Mouse (Mus musculus) liver, adult (tissue): ENCODE measurements around the gene Zfp423.

Experiments used
- GATA4 ChIP-seq: IDR thresholded peaks from 2 replicates; pipeline ENCODE4 v1.6.1; 2014; ENCODE audit warnings: mild to moderate bottlenecking, low read length; ENCODE audit not compliant: insufficient replicate concordance

Gene Zfp423

DNA sequence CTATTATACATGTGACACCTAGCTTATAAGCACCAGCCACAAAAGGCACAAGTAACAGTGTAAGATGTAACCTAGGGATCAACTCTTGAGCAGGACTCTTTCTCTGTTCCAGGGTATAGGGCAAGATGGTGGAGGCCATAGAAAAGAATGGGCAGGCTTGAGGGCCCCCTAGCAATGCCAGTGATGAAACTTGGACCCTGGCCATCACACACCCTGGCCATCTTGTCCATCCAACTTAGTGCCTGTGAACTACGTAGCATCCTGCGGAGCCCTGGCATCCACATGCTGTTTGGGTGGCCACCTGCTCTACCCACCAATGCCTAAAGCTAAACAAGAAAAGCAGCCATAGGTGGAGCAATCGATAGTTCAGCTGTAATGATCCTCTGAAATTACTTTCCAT is 254.6 kb downstream of the Zfp423 start:
- no peak for TF ChIP-seq GATA4

DNA sequence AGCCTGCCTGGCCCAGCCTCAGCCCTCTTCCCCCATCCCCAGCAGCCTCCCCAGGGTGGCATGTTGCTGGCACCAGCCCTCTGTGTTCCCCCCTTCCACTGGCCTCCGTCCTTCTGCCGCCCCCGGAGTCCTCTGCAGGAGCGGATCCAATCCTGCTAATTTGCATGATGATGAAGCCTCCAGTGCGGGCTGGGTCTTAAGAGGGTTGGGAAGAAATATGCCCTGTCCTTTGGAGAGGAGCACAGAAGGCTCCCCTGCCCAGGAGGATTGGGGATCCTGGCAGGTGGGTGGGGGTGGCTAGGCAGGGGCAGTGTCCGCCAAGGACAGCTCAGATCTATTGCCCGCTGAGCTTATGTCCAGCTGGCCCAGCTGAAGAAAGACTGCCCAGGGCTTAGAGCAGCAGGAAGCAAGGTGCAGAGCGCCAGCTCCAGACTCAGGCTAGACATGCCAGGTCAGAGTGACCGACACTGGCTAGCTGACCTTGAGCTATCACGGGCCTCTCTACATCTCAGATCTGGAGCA is 256.5 kb downstream of the Zfp423 start:
- no peak for TF ChIP-seq GATA4

DNA sequence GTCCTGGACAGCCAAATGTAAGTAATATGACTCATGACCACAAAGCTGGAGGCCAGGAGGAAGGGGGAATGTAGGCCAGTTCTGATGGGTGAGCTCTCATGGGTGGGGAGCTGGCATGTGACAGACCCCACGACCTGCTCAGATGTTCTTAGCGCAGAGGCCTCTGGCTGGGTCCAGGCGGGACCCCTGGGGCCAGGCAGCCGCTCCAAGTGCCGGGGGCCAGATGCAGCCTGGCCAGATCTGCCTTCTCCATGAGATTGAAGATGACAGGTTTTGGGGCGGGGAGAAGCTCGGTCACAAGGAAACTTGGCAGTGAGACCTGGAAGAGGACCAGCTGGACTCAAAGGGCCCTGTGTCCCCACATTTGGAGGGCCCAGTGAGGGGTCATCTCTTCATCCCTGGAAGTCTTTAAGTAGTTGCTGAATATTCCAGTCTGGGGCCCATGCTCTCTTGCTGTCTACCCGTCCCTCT is 257.3 kb downstream of the Zfp423 start:
- TF ChIP-seq GATA4: no peak

DNA sequence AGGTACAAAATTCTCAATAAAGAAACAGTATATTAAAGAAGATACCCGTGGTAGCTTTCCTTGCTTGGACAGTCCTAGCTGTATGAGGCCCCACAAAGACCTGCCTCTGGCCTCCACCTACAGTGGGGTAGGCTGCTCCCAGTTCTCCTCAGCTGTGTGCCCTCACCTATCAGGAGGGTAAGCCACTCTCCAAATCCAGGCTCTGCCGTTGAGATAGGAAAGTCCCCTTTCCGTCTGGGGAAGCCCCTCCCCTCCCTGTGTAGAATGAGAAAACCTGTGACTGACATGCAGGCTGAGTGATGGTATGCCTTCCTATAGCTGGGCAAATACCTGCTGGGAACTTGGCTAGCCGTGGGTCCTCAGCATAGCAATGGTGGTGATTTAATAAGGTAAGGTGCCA is 257.8 kb downstream of the Zfp423 start:
- TF ChIP-seq GATA4: no peak

DNA sequence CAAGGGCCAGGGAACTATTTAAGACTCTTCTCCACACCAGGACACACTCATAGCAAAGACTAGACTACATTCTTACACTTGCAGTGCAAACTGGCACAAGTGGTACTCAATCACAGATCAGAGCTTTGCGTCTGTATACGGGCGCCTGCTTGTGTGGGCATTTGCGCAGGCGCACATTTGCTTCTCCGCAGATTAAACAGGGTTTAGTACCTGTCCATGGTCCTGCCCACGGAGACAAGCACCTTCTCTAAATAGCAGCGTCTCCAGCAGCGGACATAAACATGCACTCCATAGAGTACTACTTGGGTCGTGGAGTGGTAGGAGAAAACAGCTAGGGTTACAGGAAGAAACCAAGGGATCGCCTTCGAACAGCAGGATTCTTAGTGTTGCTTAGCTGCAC is 259.1 kb downstream of the Zfp423 start:
- no peak for TF ChIP-seq GATA4

DNA sequence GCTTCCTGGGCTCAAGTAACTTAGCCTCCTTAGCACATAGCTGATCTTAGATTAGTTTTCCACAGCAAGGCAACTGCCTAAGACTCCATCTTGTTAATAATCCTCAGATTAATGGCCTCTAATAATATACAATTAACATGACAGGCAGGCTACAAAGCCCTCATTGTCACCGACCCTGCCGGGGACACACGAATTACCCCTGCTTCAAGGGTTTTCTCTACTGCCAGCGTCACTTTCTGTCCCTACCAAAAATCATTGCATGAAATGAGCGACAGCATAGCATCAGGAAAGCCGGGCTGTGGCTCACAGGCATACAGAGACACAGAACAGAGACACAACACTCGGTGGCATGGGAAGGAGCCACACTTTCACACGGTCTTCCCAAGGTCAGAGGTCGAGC is 262.3 kb downstream of the Zfp423 start:
- TF ChIP-seq GATA4: no peak

DNA sequence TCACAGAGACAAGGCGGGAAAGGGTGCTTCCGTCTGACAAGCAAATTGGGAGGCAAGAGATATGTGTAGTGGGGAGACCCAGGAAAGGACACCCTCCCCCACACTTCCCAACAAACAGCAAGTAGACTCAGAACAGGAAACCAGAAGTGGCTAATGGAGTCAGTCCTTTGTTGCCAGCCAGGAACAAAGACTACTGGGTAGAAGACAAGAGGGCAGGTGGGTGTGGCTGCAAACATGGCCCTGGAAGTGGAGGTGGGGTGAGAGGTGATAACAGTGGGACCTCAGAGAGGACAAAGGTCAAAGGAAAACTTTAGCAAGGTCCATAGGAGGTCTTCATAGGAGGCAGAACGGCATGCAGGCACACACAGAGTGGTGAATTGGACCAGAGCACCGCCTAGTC is 265.7 kb downstream of the Zfp423 start:
- TF ChIP-seq GATA4: no peak

DNA sequence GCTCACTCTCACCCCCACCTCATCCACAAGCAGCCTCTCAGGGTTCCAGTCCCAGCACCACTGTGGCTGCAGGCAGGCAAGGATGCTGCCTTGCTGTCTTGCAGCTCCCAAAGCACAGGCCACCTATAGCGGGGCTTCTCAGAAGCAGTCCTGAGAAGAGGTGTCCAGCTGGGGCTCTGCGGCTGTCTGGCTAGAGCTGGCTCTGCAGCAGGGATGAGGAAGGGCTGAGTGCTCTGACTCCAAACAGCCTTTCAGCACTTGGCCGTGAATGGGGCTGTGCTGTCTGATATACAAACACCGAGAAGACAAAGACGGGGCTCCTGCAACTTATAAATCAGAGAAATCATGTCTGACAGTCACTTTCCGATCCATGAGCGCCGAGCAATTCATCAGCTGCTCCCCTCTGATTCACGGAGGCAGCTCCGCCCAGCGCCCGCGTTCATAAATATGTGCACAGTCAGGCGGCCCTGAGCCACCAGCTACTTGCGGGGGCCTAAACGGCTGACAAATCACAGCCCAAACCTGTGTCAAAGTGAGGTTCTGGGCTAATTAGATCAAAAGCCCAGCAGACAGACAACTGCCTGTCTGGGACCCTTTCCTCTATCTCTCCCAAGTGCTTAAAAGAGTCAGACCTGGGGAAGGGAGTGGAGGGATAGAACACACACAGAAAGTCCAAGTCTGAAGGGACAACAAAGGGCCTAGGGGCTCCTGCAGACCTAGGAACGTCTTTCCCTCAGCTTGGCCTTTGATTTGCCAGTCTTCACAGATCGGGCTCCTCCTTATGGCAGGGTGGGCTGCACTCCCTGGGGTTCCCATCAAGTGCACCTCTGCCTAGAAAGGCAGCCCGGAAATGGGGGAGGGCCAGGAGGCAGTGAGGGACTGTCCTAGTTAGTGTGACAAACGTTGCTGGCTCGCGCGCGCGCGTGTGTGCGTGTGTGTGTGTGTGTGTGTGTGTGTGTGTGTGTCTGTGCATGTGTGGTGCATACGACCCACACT is 269.0 kb downstream of the Zfp423 start:
- no peak for TF ChIP-seq GATA4

DNA sequence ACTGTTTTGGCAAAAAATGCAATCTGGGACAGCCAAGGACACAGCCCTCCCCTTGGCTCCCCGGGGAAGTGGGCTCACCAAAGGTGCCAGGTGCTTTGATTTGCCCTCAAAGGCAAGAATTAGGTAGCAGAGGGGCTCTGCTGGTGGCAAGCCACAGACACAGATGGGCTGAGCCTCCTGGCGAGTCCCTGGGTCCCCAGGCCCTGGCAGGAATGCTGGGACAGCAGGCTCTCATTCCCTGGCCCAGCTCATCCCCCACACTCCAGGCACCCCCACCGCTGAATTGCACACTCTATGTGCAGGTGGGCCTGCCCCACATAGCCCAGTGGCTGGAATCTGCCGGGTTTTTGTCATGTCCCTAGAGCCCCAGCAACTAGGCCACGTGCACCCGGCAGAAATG is 270.2 kb downstream of the Zfp423 start:
- no peak for TF ChIP-seq GATA4

DNA sequence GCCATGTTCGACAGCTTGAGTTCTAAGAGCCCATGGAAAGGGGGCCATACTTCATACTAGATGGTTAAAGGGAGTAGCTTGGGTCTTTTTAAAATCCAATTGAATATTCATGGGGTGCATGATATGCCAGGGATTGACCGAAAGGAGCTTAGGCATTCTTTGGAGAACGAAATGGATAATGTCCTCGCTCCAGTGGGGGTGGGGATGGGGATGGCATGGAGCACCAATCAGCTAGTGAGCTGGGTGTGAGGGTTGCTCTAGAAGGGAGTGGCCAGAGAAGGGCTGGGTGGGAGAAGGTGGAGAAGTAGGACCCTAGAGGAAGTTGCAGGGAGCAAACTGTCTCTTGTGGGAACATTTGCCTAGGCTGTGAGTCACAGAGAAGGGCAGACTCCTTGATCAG is 271.0 kb downstream of the Zfp423 start:
- no peak for TF ChIP-seq GATA4

DNA sequence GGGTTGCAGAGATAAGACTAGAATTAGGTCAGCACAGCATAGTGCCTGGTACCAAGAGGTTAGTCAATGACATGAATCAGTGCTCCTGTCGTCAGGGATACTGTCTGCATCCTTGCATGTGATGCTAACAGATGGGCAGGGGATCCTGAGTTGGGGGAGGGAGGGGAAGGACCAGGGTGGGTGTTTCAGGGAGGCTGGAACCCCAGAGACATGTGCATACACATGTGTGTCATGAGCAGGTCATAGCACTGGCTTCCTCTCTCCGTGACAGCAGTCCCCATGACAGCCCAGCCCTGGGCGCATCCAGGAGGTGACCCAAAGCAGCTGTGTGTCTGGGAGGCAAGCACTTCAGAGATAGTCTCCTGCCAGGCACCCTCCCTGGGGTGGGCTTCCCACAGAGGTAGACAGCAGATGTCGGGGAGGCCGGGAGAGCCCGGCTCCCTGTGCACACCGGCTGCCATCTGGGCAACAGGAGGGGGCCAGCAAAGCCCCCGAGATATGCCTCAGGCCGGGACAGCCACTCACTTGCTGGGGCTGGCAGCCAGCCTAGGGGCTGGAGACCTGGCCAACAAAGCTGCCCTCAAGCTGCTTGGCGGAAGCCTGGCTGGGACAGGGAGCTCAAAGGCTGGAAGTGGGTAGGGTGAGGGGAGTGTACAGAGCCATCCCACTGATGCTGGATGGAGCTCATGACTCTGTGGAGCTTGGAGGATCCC is 272.3 kb downstream of the Zfp423 start:
- no peak for TF ChIP-seq GATA4

DNA sequence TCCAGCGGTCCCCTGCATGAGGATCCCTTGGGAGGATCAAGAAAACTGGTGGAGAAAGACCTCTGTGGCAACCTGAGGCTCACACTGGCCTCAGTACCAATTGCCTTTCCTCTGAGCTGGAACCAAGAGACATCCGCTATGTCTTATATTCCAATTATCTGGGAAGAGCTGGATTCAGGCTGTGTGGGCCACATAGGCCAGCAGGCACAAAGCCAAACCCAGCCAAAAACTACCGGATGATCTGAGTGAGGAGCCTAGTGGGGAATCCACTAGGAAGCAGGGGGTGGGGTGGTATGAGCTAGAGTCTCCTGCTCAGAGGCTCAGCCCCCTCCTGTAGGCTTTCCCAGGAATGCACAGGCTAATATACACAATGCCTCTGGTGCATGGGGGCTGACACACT is 273.4 kb downstream of the Zfp423 start:
- no peak for TF ChIP-seq GATA4

DNA sequence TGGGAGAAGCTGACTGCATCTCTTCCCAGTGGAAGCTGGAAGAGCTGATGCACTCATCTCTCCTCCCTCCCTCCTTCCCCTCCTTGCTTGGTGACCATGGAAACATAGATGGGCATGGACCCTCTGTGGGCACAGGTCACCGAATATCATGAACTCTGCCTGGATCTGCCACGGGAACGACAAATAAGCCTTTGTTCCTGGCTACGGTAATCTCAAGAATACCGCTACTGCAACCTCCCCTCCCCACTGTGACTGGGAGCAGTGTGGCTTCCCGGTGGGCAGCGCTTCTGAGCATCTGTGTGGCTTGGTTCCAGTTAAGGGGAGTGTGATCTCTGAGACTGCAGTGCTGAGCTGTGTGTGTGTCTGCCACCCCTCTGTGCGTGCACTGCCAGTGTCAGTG is 274.0 kb downstream of the Zfp423 start:
- no peak for TF ChIP-seq GATA4

DNA sequence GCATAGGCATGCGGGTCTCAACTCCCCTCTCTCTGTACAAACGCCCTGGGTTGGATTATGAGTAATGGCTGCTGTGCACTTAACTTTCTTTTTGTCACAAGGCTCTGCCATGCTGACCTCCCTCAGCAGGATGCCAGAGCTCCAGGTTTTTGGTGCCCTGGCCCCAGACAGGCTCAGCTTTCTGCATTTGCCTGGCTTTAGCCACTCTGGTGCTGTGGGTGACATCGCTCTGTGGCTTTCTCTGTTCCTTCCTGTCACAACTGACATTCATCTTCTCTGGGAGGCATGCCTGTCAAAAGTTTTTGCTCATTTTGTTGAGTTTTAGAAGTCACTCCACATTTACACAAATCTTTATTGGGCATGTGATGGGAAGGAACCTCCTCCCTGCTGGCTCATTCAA is 277.3 kb downstream of the Zfp423 start:
- no peak for TF ChIP-seq GATA4

DNA sequence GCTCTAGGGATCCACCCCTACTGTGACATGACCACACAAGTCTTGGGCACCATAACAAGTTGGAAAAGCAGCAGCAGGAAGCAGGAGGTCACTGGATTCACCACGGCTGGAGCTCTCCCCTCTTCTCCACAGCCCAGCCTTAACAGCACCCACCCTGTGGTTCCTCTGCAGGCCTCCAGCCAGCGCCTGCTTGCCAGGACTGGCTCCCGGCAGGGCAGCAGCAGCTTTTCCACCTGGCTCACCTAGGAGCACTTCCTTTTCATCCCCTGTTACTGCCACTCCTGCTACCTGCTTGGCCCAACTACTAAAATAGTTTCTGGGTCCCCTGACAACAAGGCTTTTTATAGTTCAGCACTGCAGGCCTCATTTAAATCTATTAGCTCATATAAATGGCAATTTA is 279.4 kb downstream of the Zfp423 start:
- no peak for TF ChIP-seq GATA4

DNA sequence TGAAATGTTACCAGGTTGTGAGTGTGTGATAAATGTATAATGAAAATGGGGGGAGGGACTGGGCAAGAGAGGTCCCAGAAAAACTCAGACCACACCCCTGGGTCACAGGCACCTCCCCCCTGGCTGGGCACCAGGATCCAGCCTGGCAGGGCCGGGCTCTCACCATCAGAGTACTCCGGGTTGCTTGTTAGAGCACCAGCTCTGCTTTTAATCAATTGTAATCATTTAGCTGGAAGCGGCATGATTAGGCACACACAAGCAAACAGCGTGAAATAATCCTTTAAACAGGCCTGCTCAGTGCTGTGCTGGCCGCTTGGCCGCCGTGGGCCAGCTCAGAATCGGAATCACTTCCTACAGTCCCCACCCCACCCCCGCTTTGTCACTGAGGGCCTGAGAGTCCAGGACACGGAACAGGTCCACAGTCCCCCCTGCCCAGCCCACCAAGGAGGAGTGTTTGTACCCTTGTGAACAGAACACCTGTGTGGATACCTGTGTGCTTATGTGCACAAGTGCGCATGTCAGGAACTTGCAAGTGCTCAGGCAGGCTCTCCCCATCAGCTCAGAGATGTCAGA is 279.9 kb downstream of the Zfp423 start:
- no peak for TF ChIP-seq GATA4

DNA sequence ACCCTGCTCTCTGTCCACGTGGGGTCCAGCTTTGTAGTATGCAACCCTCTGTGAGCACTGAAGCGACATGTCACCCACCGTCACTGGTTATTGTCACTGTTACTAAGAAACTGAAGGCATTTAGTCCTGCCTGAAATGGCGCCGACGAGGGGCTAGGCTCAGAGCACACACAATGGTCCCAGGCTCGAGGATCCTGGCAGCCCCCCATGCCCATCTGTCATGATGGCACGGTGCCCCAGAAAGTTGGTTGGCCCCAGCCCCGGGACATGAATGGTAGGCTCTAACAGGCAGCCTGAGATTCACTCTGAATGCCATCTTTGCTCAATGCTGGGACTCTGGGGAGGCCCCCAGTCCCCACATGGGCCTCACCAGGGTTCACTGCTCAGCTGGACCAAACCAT is 284.0 kb downstream of the Zfp423 start:
- TF ChIP-seq GATA4: no peak
